Mouse (Mus musculus) small intestine, adult 2 months (tissue): ENCODE results near the gene Gm28051. TPM values are rescaled to one million over a fixed set of nuclear protein-coding genes. Genes with fewer than 3 reads are reported as not detected.
A peak's percentile ranks its signal among the peaks of the same experiment; 100 is the strongest.

ENCODE experiments used
- H3K27ac ChIP-seq: fragments of 200-500 bp; 2 replicates; pipeline ENCODE4 v1.5.1; 2012; ENCODE audit warnings: low read depth, low read length, control low read depth, inconsistent platforms; ENCODE audit not compliant: insufficient read depth
- H3K27me3 ChIP-seq: fragments of 200-500 bp; 2 replicates; pipeline ENCODE4 v1.6.1; 2012; ENCODE audit warnings: mild to moderate bottlenecking, moderate library complexity, low read length, inconsistent platforms; ENCODE audit not compliant: control insufficient read depth, insufficient read depth
- H3K36me3 ChIP-seq: fragments of 200-500 bp; 2 replicates; pipeline ENCODE4 v1.6.1; 2012; ENCODE audit warnings: mild to moderate bottlenecking, low read length, control low read depth, inconsistent platforms; ENCODE audit not compliant: control insufficient read depth, insufficient read depth
- H3K4me1 ChIP-seq: fragments of 200-500 bp; 2 replicates; pipeline ENCODE4 v1.6.1; 2012; ENCODE audit warnings: low read length, inconsistent platforms, mixed read lengths; ENCODE audit not compliant: control insufficient read depth, insufficient read depth, insufficient read length
- H3K4me3 ChIP-seq: fragments of 200-500 bp; 2 replicates; pipeline ENCODE4 v1.5.1; 2012; ENCODE audit warnings: low read depth, mild to moderate bottlenecking, control low read depth, inconsistent platforms, low read length, moderate library complexity
- CTCF ChIP-seq: fragments of 200-500 bp; IDR thresholded peaks from 2 replicates; pipeline ENCODE4 v1.5.1; 2012; ENCODE audit warnings: low read depth, mild to moderate bottlenecking, control low read depth, inconsistent platforms, low read length, moderate library complexity, mixed read lengths; ENCODE audit not compliant: insufficient replicate concordance, insufficient read length; ENCODE audit errors: extremely low read depth
- POLR2A ChIP-seq: fragments of 200-500 bp; IDR thresholded peaks from 2 replicates; pipeline ENCODE4 v1.6.1; 2012; ENCODE audit warnings: low read depth, mild to moderate bottlenecking, control low read depth, inconsistent platforms, low read length, moderate library complexity
- WGBS: fragments of 180-500 bp; shearing (Covaris S2); methylation state at CpG from one replicate; pipeline ENCODE4 v1.1.7; 2018; 5-methylcytosine and 5-hydroxymethylcytosine counted together
- polyA plus RNA-seq: library from polyadenylated mRNA; depleted of rRNA; stranded (reverse); fragments of >200 nt; gene quantifications from 2 replicates; pipeline ENCODE4 v1.2.3, GENCODE M21; 2012

Gm28051 gene
- polyA plus RNA-seq, 1 experiment: not detected

DNA sequence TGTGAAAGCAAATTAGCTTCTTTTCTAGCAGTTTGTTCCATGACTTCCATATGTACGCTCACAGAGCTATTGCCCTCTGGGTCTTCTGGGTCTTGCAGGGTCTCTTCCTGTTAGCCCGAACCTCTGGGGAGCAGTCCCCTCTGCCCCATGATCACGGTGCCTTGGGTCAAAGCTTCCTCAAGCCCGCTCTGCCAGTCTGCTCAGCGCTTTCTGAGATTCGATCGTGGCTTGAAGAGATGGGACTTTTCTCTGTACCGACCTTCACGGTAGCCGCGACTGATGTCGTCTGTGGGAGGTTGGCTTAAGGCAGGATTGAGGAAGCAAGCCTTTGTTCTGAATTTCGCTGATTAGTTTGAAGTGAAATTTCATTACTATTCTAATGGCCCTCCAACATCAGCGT is 18.5 kb upstream of the Gm28051 start:
- no peak overlapping the region for H3K27ac ChIP-seq
- no peak overlapping the region for H3K4me3 ChIP-seq
- 93% methylated on average over 14 of the region's 14 CpGs for WGBS
- H3K4me1 ChIP-seq: no peaks in the 10 kb centered on the region
- no peaks in the 10 kb centered on the region for H3K27me3 ChIP-seq
- TF ChIP-seq CTCF: no peak
- no peak for TF ChIP-seq POLR2A
- H3K36me3 ChIP-seq: peaks cover 37% of the 10 kb centered on the region

GRCm38 (mm10) chr12:102772676-102773075 is 15.1 kb upstream of the Gm28051 start:
- no peak for TF ChIP-seq CTCF
- TF ChIP-seq POLR2A: no peak
- Histone ChIP-seq H3K4me1 (no peaks in the 10 kb centered on the region), H3K4me3 (no peak overlapping the region), H3K36me3 (peaks cover 59% of the 10 kb centered on the region), H3K27ac (no peak overlapping the region), H3K27me3 (no peaks in the 10 kb centered on the region)
- WGBS: 95% methylated on average over 5 of the region's 5 CpGs

GRCm38 (mm10) chr12:102771601-102772000 is 14.0 kb upstream of the Gm28051 start:
- TF ChIP-seq POLR2A (no peak), CTCF (no peak)
- 97% methylated on average over 8 of the region's 8 CpGs for WGBS
- no peak overlapping the region for H3K27ac ChIP-seq
- H3K4me1 ChIP-seq: no peaks in the 10 kb centered on the region
- H3K36me3 ChIP-seq: peaks cover 62% of the 10 kb centered on the region
- H3K27me3 ChIP-seq: no peaks in the 10 kb centered on the region
- H3K4me3 ChIP-seq: no peak overlapping the region

GRCm38 (mm10) chr12:102769000-102769399 is 11.4 kb upstream of the Gm28051 start:
- Histone ChIP-seq H3K4me1 (no peaks in the 10 kb centered on the region), H3K4me3 (no peak overlapping the region), H3K27ac (no peak overlapping the region), H3K27me3 (no peaks in the 10 kb centered on the region), H3K36me3 (peaks cover 61% of the 10 kb centered on the region)
- TF ChIP-seq CTCF (peak; percentile 18; the same call in 1 of the 2 replicates), POLR2A (no peak)
- WGBS: 90% methylated on average over 4 of the region's 4 CpGs

DNA sequence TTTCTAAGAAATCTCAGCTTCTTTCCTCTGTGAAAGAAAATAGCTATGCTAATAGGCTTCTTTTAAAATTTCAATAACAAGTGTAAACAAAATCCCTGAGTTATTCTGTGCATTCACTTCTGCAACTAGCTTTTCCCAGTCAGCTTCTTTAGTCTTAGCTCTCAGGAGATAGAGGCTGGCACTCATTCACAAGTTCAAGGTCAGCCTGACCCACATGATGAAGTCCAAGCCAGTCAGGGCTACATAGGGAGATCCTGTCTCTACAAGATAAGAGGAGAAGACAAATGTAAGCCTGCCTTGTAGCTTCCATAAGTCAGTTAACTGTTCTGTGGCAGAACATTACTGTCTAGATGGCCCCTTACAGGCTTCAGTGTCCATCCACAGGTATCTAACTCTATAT is 6.1 kb upstream of the Gm28051 start:
- H3K4me3 ChIP-seq: no peak overlapping the region

DNA sequence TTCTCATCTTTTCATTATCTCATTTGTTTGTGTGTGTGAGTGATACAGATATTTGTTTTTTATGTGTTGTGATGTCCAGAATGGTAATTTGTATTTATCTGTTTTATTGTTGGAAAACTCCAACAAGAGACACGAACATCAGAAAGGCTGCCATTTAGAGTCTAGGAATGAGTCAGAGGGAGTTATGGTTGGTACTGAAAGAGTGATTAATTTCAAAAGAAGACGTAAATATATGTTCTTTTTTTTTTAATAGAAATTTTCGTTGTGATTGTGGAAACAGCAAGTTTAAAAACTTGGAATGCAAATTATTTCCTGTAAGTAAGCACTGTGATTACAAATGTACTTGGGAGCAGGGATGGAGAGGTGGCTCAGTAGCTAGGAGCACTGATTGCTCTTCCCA is 4.1 kb upstream of the Gm28051 start:
- Histone ChIP-seq H3K27me3 (no peaks in the 10 kb centered on the region), H3K27ac (no peak overlapping the region), H3K4me1 (peaks cover 7% of the 10 kb centered on the region; the same call in 1 of the 2 replicates), H3K4me3 (no peak overlapping the region), H3K36me3 (peaks cover 15% of the 10 kb centered on the region)
- WGBS: 79% methylated on average over 3 of the region's 3 CpGs
- TF ChIP-seq POLR2A (no peak), CTCF (no peak)

More for the DNA sequence above, 6.1 kb upstream of the Gm28051 start:
- H3K27ac ChIP-seq: no peak overlapping the region
- no peaks in the 10 kb centered on the region for H3K27me3 ChIP-seq
- TF ChIP-seq POLR2A (no peak), CTCF (no peak)
- H3K36me3 ChIP-seq: peaks cover 32% of the 10 kb centered on the region
- peaks cover 4% of the 10 kb centered on the region; the same call in 1 of the 2 replicates for H3K4me1 ChIP-seq

- 7% methylated on average over 5 of the region's 5 CpGs for WGBS
- H3K4me1 ChIP-seq: peaks cover 9% of the 10 kb centered on the region; the same call in 1 of the 2 replicates
- no peaks in the 10 kb centered on the region for H3K27me3 ChIP-seq
- TF ChIP-seq POLR2A: no peak
- no peak for TF ChIP-seq CTCF
- H3K4me3 ChIP-seq: peak overlapping the region; percentile 29
- no peak overlapping the region for H3K27ac ChIP-seq
- peaks cover 6% of the 10 kb centered on the region for H3K36me3 ChIP-seq
Observed at GRCm38 (mm10) chr12:102758936-102759335, 1.4 kb upstream of the Gm28051 start.
